Mouse (Mus musculus): ENCODE results near the gene Imp3.
"Not testable (repeated sequence)": the region's sequence is repeated elsewhere in the genome, so short reads cannot be mapped to it uniquely, and the experiment has no call there.

The Imp3 gene

GRCm38 (mm10) chr9:56922746-56923145 is 14.5 kb upstream of the Imp3 start:
- no peak for DNase-seq (ENCODE audit: low spot score in 2 of 2)

- no peak for DNase-seq (ENCODE audit: low spot score in 2 of 2)
Measured at GRCm38 (mm10) chr9:56923841-56924650, 13.2 kb upstream of the Imp3 start.

- peak; percentile 96 for DNase-seq (ENCODE audit: low spot score in 2 of 2)
Measured at GRCm38 (mm10) chr9:56924651-56925027, 12.6 kb upstream of the Imp3 start.

GRCm38 (mm10) chr9:56925291-56926024 is 11.8 kb upstream of the Imp3 start:
- DNase-seq (ENCODE audit: low spot score in 2 of 2), result peak in 1 of 2 experiments; percentile 25

GRCm38 (mm10) chr9:56926025-56926360 is 11.3 kb upstream of the Imp3 start:
- no peak for DNase-seq (ENCODE audit: low spot score in 2 of 2)

GRCm38 (mm10) chr9:56926387-56926786 is 10.9 kb upstream of the Imp3 start:
- no peak for DNase-seq (ENCODE audit: low spot score in 2 of 2)

GRCm38 (mm10) chr9:56927191-56928012 is 9.9 kb upstream of the Imp3 start:
- DNase-seq (ENCODE audit: low spot score in 2 of 2), result peak; percentile 79 to 80

GRCm38 (mm10) chr9:56928041-56928811 is 9.0 kb upstream of the Imp3 start, which contains the start of gene Snx33:
Gene Snx33, minus strand, starts transcription at chr9:56928371.
- DNase-seq (ENCODE audit: low spot score in 2 of 2), result peak; percentile 93 to 96

GRCm38 (mm10) chr9:56929496-56929895 is 7.8 kb upstream of the Imp3 start:
- DNase-seq (ENCODE audit: low spot score in 2 of 2), result no peak

- no peak for DNase-seq (ENCODE audit: low spot score in 2 of 2)
Measured at GRCm38 (mm10) chr9:56930556-56930955, 6.7 kb upstream of the Imp3 start.

- no peak for DNase-seq (ENCODE audit: low spot score in 2 of 2)
Measured at GRCm38 (mm10) chr9:56936861-56937222, 433 bp upstream of the Imp3 start.

- peak; percentile 68 to 84 for DNase-seq (ENCODE audit: low spot score in 2 of 2)
Measured at GRCm38 (mm10) chr9:56938374-56938773, 1.1 kb downstream of the Imp3 start.

- peak in 1 of 2 experiments; percentile 37 for DNase-seq (ENCODE audit: low spot score in 2 of 2)
Measured at GRCm38 (mm10) chr9:56947481-56947880, 10.2 kb downstream of the Imp3 start.

- not testable (repeated sequence) for DNase-seq (ENCODE audit: low spot score in 2 of 2)
Measured at GRCm38 (mm10) chr9:56948699-56949098, 11.4 kb downstream of the Imp3 start.

GRCm38 (mm10) chr9:56949767-56950166 is 12.5 kb downstream of the Imp3 start:
- DNase-seq (ENCODE audit: low spot score in 2 of 2), result no peak

GRCm38 (mm10) chr9:56950414-56951400 is 13.4 kb downstream of the Imp3 start, which contains the start of gene Snupn:
Gene Snupn, plus strand, starts transcription at chr9:56950878.
- DNase-seq (ENCODE audit: low spot score in 2 of 2), result peak; percentile 97 to 98

- no peak for DNase-seq (ENCODE audit: low spot score in 2 of 2)
Measured at GRCm38 (mm10) chr9:56953562-56953961, 16.3 kb downstream of the Imp3 start.

- DNase-seq (ENCODE audit: low spot score in 2 of 2), result no peak
Measured at GRCm38 (mm10) chr9:56956966-56957675, 19.8 kb downstream of the Imp3 start.

- no peak for DNase-seq (ENCODE audit: low spot score in 2 of 2)
Measured at GRCm38 (mm10) chr9:56958689-56959088, 21.4 kb downstream of the Imp3 start.

Measured in heart, adult 9 months (tissue).